Mouse (Mus musculus): ENCODE results near the gene Foxd1. TPM values are rescaled to one million over a fixed set of nuclear protein-coding genes. Genes with fewer than 3 reads are reported as not detected.
A peak's percentile ranks its signal among the peaks of the same experiment; 100 is the strongest.

The Foxd1 gene
- polyA plus RNA-seq, 1 experiment from 2014 or later: 5.0 TPM

GRCm38 (mm10) chr13:98317911-98318310, 36.1 kb upstream of the Foxd1 start:
- ATAC-seq (replicated peaks; ENCODE audit: low FRiP score): no peak
- 84% methylated on average over 6 of the region's 6 CpGs for WGBS
- no peaks in the 10 kb centered on the region for H3K27me3 ChIP-seq
- H3K27ac ChIP-seq: no peak overlapping the region
- H3K9ac ChIP-seq: no peak overlapping the region
- peak overlapping the region; percentile 97 for H3K4me3 ChIP-seq (replicated peaks)
- H3K9me3 ChIP-seq (replicated peaks): no peaks in the 10 kb centered on the region
- H3K36me3 ChIP-seq: peaks cover 16% of the 10 kb centered on the region
- peaks cover 20% of the 10 kb centered on the region for H3K4me1 ChIP-seq
- peak overlapping the region; percentile 75; the same call in 1 of the 2 replicates for H3K4me2 ChIP-seq

- 82% methylated on average over 11 of the region's 11 CpGs for WGBS
- no peak overlapping the region for H3K4me3 ChIP-seq (replicated peaks)
- no peak overlapping the region for H3K9ac ChIP-seq
- H3K4me2 ChIP-seq: no peak overlapping the region
- no peak overlapping the region for H3K27ac ChIP-seq
- no peaks in the 10 kb centered on the region for H3K36me3 ChIP-seq
- ATAC-seq (replicated peaks; ENCODE audit: low FRiP score): no peak
- no peaks in the 10 kb centered on the region for H3K27me3 ChIP-seq
- H3K4me1 ChIP-seq: no peaks in the 10 kb centered on the region
- no peaks in the 10 kb centered on the region for H3K9me3 ChIP-seq (replicated peaks)
These were observed 29.0 kb upstream of the Foxd1 start for GRCm38 (mm10) chr13:98325034-98325433.

GRCm38 (mm10) chr13:98332106-98332505, 21.9 kb upstream of the Foxd1 start:
- no peaks in the 10 kb centered on the region for H3K9me3 ChIP-seq (replicated peaks)
- no peaks in the 10 kb centered on the region for H3K27me3 ChIP-seq
- H3K9ac ChIP-seq: no peak overlapping the region
- no peak for ATAC-seq (replicated peaks; ENCODE audit: low FRiP score)
- H3K4me2 ChIP-seq: no peak overlapping the region
- 50% methylated on average over 2 of the region's 2 CpGs for WGBS
- no peak overlapping the region for H3K27ac ChIP-seq
- H3K4me1 ChIP-seq: no peaks in the 10 kb centered on the region
- no peak overlapping the region for H3K4me3 ChIP-seq (replicated peaks)
- H3K36me3 ChIP-seq: no peaks in the 10 kb centered on the region

GRCm38 (mm10) chr13:98336205-98336604, 17.8 kb upstream of the Foxd1 start:
- H3K9ac ChIP-seq: no peak overlapping the region
- H3K4me2 ChIP-seq: no peak overlapping the region
- no peak overlapping the region for H3K27ac ChIP-seq
- H3K36me3 ChIP-seq: no peaks in the 10 kb centered on the region
- no peaks in the 10 kb centered on the region for H3K4me1 ChIP-seq
- no peak for ATAC-seq (replicated peaks; ENCODE audit: low FRiP score)
- no peak overlapping the region for H3K4me3 ChIP-seq (replicated peaks)
- H3K9me3 ChIP-seq (replicated peaks): no peaks in the 10 kb centered on the region
- WGBS: 87% methylated on average over 1 of the region's 1 CpGs
- no peaks in the 10 kb centered on the region for H3K27me3 ChIP-seq

GRCm38 (mm10) chr13:98340506-98340905, 13.5 kb upstream of the Foxd1 start:
- Histone ChIP-seq H3K27me3 (peaks cover 7% of the 10 kb centered on the region), H3K9me3 (replicated peaks) (no peaks in the 10 kb centered on the region), H3K4me3 (replicated peaks) (no peak overlapping the region), H3K4me1 (no peaks in the 10 kb centered on the region), H3K4me2 (no peak overlapping the region), H3K27ac (no peak overlapping the region), H3K36me3 (no peaks in the 10 kb centered on the region), H3K9ac (no peak overlapping the region)
- no peak for ATAC-seq (replicated peaks; ENCODE audit: low FRiP score)
- 78% methylated on average over 5 of the region's 5 CpGs for WGBS

- no peak for ATAC-seq (replicated peaks; ENCODE audit: low FRiP score)
- peaks cover 80% of the 10 kb centered on the region for H3K27me3 ChIP-seq
- WGBS: 77% methylated on average over 4 of the region's 4 CpGs
These were observed 4.6 kb upstream of the Foxd1 start for GRCm38 (mm10) chr13:98349491-98349890.

GRCm38 (mm10) chr13:98351527-98351926, 2.5 kb upstream of the Foxd1 start:
- Histone ChIP-seq H3K9ac (no peak overlapping the region), H3K4me3 (replicated peaks) (no peak overlapping the region), H3K4me2 (no peak overlapping the region), H3K27me3 (peaks cover 83% of the 10 kb centered on the region), H3K4me1 (peaks cover 27% of the 10 kb centered on the region), H3K27ac (no peak overlapping the region), H3K9me3 (replicated peaks) (no peaks in the 10 kb centered on the region), H3K36me3 (no peaks in the 10 kb centered on the region)
- ATAC-seq (replicated peaks; ENCODE audit: low FRiP score): no peak
- WGBS: 17% methylated on average over 8 of the region's 8 CpGs

More at GRCm38 (mm10) chr13:98349491-98349890, 4.6 kb upstream of the Foxd1 start:
- Histone ChIP-seq H3K9ac (no peak overlapping the region), H3K27ac (no peak overlapping the region), H3K36me3 (no peaks in the 10 kb centered on the region), H3K9me3 (replicated peaks) (no peaks in the 10 kb centered on the region), H3K4me3 (replicated peaks) (no peak overlapping the region), H3K4me2 (no peak overlapping the region), H3K4me1 (peaks cover 11% of the 10 kb centered on the region)

GRCm38 (mm10) chr13:98352381-98352975, 1.6 kb upstream of the Foxd1 start:
- Histone ChIP-seq H3K4me2 (no peak overlapping the region), H3K27ac (no peak overlapping the region), H3K9me3 (replicated peaks) (no peaks in the 10 kb centered on the region), H3K4me1 (peaks cover 27% of the 10 kb centered on the region), H3K9ac (no peak overlapping the region), H3K4me3 (replicated peaks) (no peak overlapping the region), H3K36me3 (no peaks in the 10 kb centered on the region), H3K27me3 (peaks cover 88% of the 10 kb centered on the region)
- ATAC-seq (replicated peaks; ENCODE audit: low FRiP score): no peak
- 12% methylated on average over 14 of the region's 14 CpGs for WGBS

GRCm38 (mm10) chr13:98353709-98354089, 343 bp upstream of the Foxd1 start:
- WGBS: 1% methylated on average over 13 of the region's 13 CpGs
- peak; percentile 7; the same call in 1 of the 2 replicates for ATAC-seq (replicated peaks; ENCODE audit: low FRiP score)
- Histone ChIP-seq H3K36me3 (no peaks in the 10 kb centered on the region), H3K9me3 (replicated peaks) (no peaks in the 10 kb centered on the region), H3K4me2 (peak overlapping the region; percentile 87), H3K4me1 (peaks cover 37% of the 10 kb centered on the region), H3K4me3 (replicated peaks) (peak overlapping the region; percentile 62), H3K27ac (peak overlapping the region; percentile 91), H3K27me3 (peaks cover 92% of the 10 kb centered on the region), H3K9ac (0 out of 2 replicates have a peak overlapping the region, but pooled peaks have one; percentile 8)

GRCm38 (mm10) chr13:98354871-98355558, 973 bp downstream of the Foxd1 start:
- H3K27ac ChIP-seq: peak overlapping the region; percentile 91
- H3K27me3 ChIP-seq: peaks cover 90% of the 10 kb centered on the region
- WGBS: under 1% methylated on average over 95 of the region's 102 CpGs
- ATAC-seq (replicated peaks; ENCODE audit: low FRiP score): peak; percentile 43
- H3K4me1 ChIP-seq: peaks cover 49% of the 10 kb centered on the region
- no peaks in the 10 kb centered on the region for H3K9me3 ChIP-seq (replicated peaks)
- no peaks in the 10 kb centered on the region for H3K36me3 ChIP-seq
- peak overlapping the region; percentile 67 for H3K9ac ChIP-seq
- H3K4me2 ChIP-seq: peak overlapping the region; percentile 87
- H3K4me3 ChIP-seq (replicated peaks): peak overlapping the region; percentile 62

GRCm38 (mm10) chr13:98355559-98356111, 1.6 kb downstream of the Foxd1 start:
- peak overlapping the region; percentile 87 for H3K4me2 ChIP-seq
- no peaks in the 10 kb centered on the region for H3K36me3 ChIP-seq
- H3K27ac ChIP-seq: peak overlapping the region; percentile 91
- H3K9ac ChIP-seq: peak overlapping the region; percentile 67
- peaks cover 90% of the 10 kb centered on the region for H3K27me3 ChIP-seq
- peaks cover 55% of the 10 kb centered on the region for H3K4me1 ChIP-seq
- peak overlapping the region; percentile 62 for H3K4me3 ChIP-seq (replicated peaks)
- WGBS: under 1% methylated on average over 70 of the region's 81 CpGs
- ATAC-seq (replicated peaks; ENCODE audit: low FRiP score): no peak
- no peaks in the 10 kb centered on the region for H3K9me3 ChIP-seq (replicated peaks)

- Histone ChIP-seq H3K27ac (peak overlapping the region; percentile 91; the same call in 1 of the 2 replicates), H3K9ac (peak overlapping the region; percentile 67), H3K4me3 (replicated peaks) (peak overlapping the region; percentile 62), H3K4me2 (peak overlapping the region; percentile 87), H3K27me3 (peaks cover 90% of the 10 kb centered on the region), H3K4me1 (peaks cover 58% of the 10 kb centered on the region), H3K36me3 (no peaks in the 10 kb centered on the region), H3K9me3 (replicated peaks) (no peaks in the 10 kb centered on the region)
- no peak for ATAC-seq (replicated peaks; ENCODE audit: low FRiP score)
- WGBS: 10% methylated on average over 9 of the region's 9 CpGs
These were observed 2.3 kb downstream of the Foxd1 start for GRCm38 (mm10) chr13:98356176-98356972.
